Mouse (Mus musculus) testis, adult 2 months (tissue): Measurements from ENCODE around the gene Gale.

ENCODE experiments used
- CTCF ChIP-seq: fragments of 200-500 bp; IDR thresholded peaks from 2 replicates; pipeline ENCODE4 v1.5.1; 2012; ENCODE audit warnings: low read depth, mild to moderate bottlenecking, inconsistent platforms, low read length, moderate library complexity; ENCODE audit not compliant: control insufficient read depth, insufficient read depth, insufficient replicate concordance
- POLR2A ChIP-seq: fragments of 200-500 bp; IDR thresholded peaks from 2 replicates; pipeline ENCODE4 v1.6.1; 2012; ENCODE audit warnings: low read depth, mild to moderate bottlenecking, inconsistent platforms, low read length, moderate library complexity; ENCODE audit not compliant: control insufficient read depth

DNA sequence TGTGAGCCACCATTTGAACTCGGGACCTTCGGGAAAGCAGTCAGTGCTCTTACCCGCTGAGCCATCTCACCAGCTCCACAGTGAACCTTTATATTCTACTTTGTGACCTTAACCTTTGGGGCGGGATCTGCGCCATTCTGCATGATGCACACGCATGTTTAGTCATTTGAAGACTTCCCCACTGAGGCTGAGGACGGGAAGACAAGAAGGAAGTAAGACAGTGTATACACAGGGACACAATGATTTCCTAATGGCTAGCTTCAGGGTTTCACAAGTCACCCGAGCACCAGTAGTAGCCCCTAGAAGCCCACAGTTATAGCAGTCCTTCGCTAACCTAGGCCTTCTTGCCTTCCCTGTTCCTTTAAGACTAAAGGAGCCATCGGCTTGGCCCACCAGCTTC is 17.8 kb upstream of the Gale start:
- TF ChIP-seq CTCF (no peak), POLR2A (no peak)
